Mouse (Mus musculus) stomach, postnatal 0 days (tissue): ENCODE results near the gene Zscan5b.

ENCODE experiments used
- CTCF ChIP-seq: IDR thresholded peaks from 2 replicates; pipeline ENCODE4 v1.5.1; 2016; ENCODE audit warnings: antibody characterized with exemption, low read depth, mild to moderate bottlenecking, moderate library complexity
- EP300 ChIP-seq: optimal IDR thresholded peaks from 2 replicates; pipeline ENCODE3; 2016; ENCODE audit warnings: antibody characterized with exemption

GRCm38 (mm10) chr7:6184521-6184920, 37.6 kb upstream of the Zscan5b start:
- TF ChIP-seq CTCF = no peak
- no peak for TF ChIP-seq EP300
